Mouse (Mus musculus): ENCODE measurements at regions not wholly inside any gene's neighbourhood (a gene's known extent, or its start where the extent isn't known, plus 50 kb on each side); places are given as distances from the start of the nearest gene placed in this dataset.

GRCm38 (mm10) chr14:47990716-47991115 is 129.9 kb upstream of the Peli2 start:
- DNase-seq (ENCODE audit: low read depth, low spot score): no peak

GRCm38 (mm10) chr14:47991546-47991945 is 129.1 kb upstream of the Peli2 start:
- DNase-seq (ENCODE audit: low read depth, low spot score): no peak

GRCm38 (mm10) chr14:47992091-47992490 is 128.5 kb upstream of the Peli2 start:
- no peak for DNase-seq (ENCODE audit: low read depth, low spot score)

GRCm38 (mm10) chr14:47992851-47993250 is 127.8 kb upstream of the Peli2 start:
- no peak for DNase-seq (ENCODE audit: low read depth, low spot score)

GRCm38 (mm10) chr14:47998936-47999335 is 121.7 kb upstream of the Peli2 start:
- DNase-seq (ENCODE audit: low read depth, low spot score): no peak

GRCm38 (mm10) chr14:48005092-48005928 is 115.3 kb upstream of the Peli2 start:
- no peak for DNase-seq (ENCODE audit: low read depth, low spot score)

GRCm38 (mm10) chr14:48005929-48006309 is 114.7 kb upstream of the Peli2 start:
- DNase-seq (ENCODE audit: low read depth, low spot score): peak; percentile 37

GRCm38 (mm10) chr14:48012361-48013215 is 108.0 kb upstream of the Peli2 start:
- DNase-seq (ENCODE audit: low read depth, low spot score): no peak

- no peak for DNase-seq (ENCODE audit: low read depth, low spot score)
These were observed 107.2 kb upstream of the Peli2 start for GRCm38 (mm10) chr14:48013431-48013830.

GRCm38 (mm10) chr14:48014776-48015175 is 105.8 kb upstream of the Peli2 start:
- no peak for DNase-seq (ENCODE audit: low read depth, low spot score)

- no peak for DNase-seq (ENCODE audit: low read depth, low spot score)
These were observed 102.7 kb upstream of the Peli2 start for GRCm38 (mm10) chr14:48017971-48018370.

GRCm38 (mm10) chr14:48019331-48019730 is 101.3 kb upstream of the Peli2 start:
- no peak for DNase-seq (ENCODE audit: low read depth, low spot score)

- no peak for DNase-seq (ENCODE audit: low read depth, low spot score)
These were observed 98.4 kb upstream of the Peli2 start for GRCm38 (mm10) chr14:48022271-48022670.

GRCm38 (mm10) chr14:48024051-48024693 is 96.5 kb upstream of the Peli2 start:
- no peak for DNase-seq (ENCODE audit: low read depth, low spot score)

- DNase-seq (ENCODE audit: low read depth, low spot score): no peak
These were observed 81.3 kb upstream of the Peli2 start for GRCm38 (mm10) chr14:48039286-48039790.

- no peak for DNase-seq (ENCODE audit: low read depth, low spot score)
These were observed 74.5 kb upstream of the Peli2 start for GRCm38 (mm10) chr14:48046094-48046493.

- no peak for DNase-seq (ENCODE audit: low read depth, low spot score)
These were observed 73.8 kb upstream of the Peli2 start for GRCm38 (mm10) chr14:48046831-48047230.

GRCm38 (mm10) chr14:48049698-48050459 is 70.7 kb upstream of the Peli2 start:
- DNase-seq (ENCODE audit: low read depth, low spot score): no peak

GRCm38 (mm10) chr14:48050460-48050760 is 70.2 kb upstream of the Peli2 start:
- DNase-seq (ENCODE audit: low read depth, low spot score): no peak

GRCm38 (mm10) chr14:48051971-48052370 is 68.7 kb upstream of the Peli2 start:
- DNase-seq (ENCODE audit: low read depth, low spot score): no peak

- DNase-seq (ENCODE audit: low read depth, low spot score): no peak
These were observed 68.2 kb upstream of the Peli2 start for GRCm38 (mm10) chr14:48052405-48052804.
